Mouse (Mus musculus) embryonic facial prominence, embryonic 12.5 days (tissue): ENCODE measurements at regions not wholly inside any gene's neighbourhood (a gene's known extent, or its start where the extent isn't known, plus 50 kb on each side); places are given as distances from the start of the nearest gene placed in this dataset.
"Not testable (repeated sequence)": the region's sequence is repeated elsewhere in the genome, so short reads cannot be mapped to it uniquely, and the experiment has no call there.

Experiments used
- ATAC-seq: fragments of 200-750 bp; cut with Nextera tagmentation; 2 replicates; pipeline ENCODE4 v1.8.0; 2017; ENCODE audit not compliant: insufficient number of reproducible peaks, insufficient read depth, low FRiP score, low TSS enrichment
- H3K27ac ChIP-seq: fragments of 300-500 bp; sonication (generic); 2 replicates; pipeline ENCODE4 v1.5.1; 2016; ENCODE audit warnings: mild to moderate bottlenecking
- H3K27me3 ChIP-seq: fragments of 300-500 bp; sonication (generic); 2 replicates; pipeline ENCODE4 v1.6.1; 2016; ENCODE audit warnings: mild to moderate bottlenecking, moderate library complexity
- H3K36me3 ChIP-seq: fragments of 300-500 bp; sonication (generic); 2 replicates; pipeline ENCODE4 v1.6.1; 2016; ENCODE audit warnings: mild to moderate bottlenecking
- H3K4me1 ChIP-seq: fragments of 300-500 bp; sonication (generic); 2 replicates; pipeline ENCODE4 v1.6.1; 2016
- H3K4me2 ChIP-seq: fragments of 300-500 bp; sonication (generic); replicated peaks from 2 replicates; pipeline ENCODE4 v1.6.1; 2016; ENCODE audit warnings: mild to moderate bottlenecking, moderate library complexity
- H3K4me3 ChIP-seq: fragments of 300-500 bp; sonication (generic); 2 replicates; pipeline ENCODE4 v1.5.1; 2016; ENCODE audit warnings: mild to moderate bottlenecking
- H3K9ac ChIP-seq: fragments of 300-500 bp; sonication (generic); 2 replicates; pipeline ENCODE4 v1.6.1; 2016; ENCODE audit warnings: mild to moderate bottlenecking, moderate library complexity
- H3K9me3 ChIP-seq: fragments of 300-500 bp; sonication (generic); 2 replicates; pipeline ENCODE4 v1.6.1; 2016; ENCODE audit warnings: mild to moderate bottlenecking, moderate library complexity
- WGBS: fragments of 180-500 bp; shearing (Covaris S2); methylation state at CpG from one replicate; pipeline ENCODE4 v1.1.7; 2016; 5-methylcytosine and 5-hydroxymethylcytosine counted together

DNA sequence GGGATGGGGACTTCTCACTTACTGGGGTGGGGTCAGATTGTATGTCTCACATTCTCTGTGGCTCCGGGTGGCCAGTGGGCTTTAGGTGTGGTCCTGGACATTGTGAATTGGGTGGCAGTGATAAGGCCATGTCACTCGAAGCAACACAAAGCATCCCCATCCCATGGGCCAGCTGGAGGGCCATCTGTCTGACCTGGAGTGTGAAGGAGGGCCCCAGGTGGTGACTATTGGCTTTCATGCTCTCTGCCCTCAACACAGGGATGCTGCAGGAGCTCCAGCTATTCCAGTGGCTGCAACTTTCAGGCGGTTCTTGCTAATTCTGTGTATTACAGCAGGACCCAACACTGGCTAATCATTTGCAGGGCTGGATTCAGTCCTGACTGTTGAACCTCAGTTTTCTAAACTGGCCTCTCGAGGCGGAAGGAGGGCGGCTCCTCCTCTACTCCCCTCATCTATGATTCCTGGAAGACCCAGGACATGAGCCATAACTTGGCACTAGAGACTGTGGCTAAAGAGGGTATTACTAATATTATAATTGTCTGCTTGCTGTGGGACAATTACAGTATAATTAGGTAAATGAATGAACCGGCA, 64.1 kb downstream of the 9530068E07Rik start:
- no peak overlapping the region for H3K9ac ChIP-seq
- no peaks in the 10 kb centered on the region for H3K36me3 ChIP-seq
- no peaks in the 10 kb centered on the region for H3K27me3 ChIP-seq
- no peak overlapping the region for H3K4me3 ChIP-seq
- H3K4me2 ChIP-seq: no peak overlapping the region
- ATAC-seq: no peak
- H3K27ac ChIP-seq: no peak overlapping the region
- H3K9me3 ChIP-seq: no peaks in the 10 kb centered on the region
- H3K4me1 ChIP-seq: no peaks in the 10 kb centered on the region
- WGBS: 69% methylated on average over 7 of the region's 7 CpGs

DNA sequence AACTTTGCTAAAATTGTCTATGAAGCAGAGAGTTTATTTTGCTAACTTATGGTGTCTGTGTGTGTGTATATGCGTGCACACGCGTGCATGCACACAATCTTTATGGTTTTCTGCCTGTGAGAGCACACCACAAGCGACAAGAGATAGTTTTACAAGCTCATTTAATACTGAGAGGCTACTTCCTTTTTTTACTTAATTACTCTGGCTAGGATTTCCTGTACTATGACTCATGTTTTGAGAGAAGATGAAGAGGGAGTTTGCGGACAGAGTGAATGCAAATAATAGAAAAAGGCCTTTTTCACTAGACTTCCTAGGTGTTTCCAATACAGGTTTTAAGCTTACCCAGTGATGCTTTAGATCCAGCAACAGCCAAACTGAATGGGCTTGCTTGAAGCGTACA, 74.9 kb downstream of the 9530068E07Rik start:
- not testable (repeated sequence) for H3K4me3 ChIP-seq, H3K4me2 ChIP-seq, ATAC-seq, H3K27me3 ChIP-seq, H3K9me3 ChIP-seq, H3K27ac ChIP-seq, H3K4me1 ChIP-seq, H3K36me3 ChIP-seq, H3K9ac ChIP-seq
- 85% methylated on average over 6 of the region's 6 CpGs for WGBS

DNA sequence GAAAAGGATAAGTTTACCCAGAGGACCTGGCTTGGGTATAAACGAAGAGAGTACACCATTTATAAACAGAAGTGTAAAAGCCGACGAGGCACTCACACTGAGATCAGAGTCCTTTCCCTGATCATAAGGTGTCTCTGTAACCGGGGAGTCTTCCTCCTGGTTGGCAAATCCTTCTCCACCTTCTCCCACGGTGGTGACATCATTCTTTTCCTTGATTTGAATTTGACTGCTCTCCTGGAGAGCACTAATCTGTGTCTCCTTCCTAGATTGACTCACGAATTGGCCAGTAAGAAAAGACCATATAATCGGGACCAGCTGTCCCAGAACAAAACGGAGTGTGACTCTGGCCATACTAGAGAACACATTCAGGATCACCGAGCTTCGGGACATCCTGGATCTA, 83.9 kb downstream of the 9530068E07Rik start:
- ATAC-seq, H3K27me3 ChIP-seq, H3K36me3 ChIP-seq, H3K9me3 ChIP-seq, H3K4me3 ChIP-seq, H3K27ac ChIP-seq, H3K9ac ChIP-seq, H3K4me1 ChIP-seq, H3K4me2 ChIP-seq: not testable (repeated sequence)
- WGBS: 55% methylated on average over 10 of the region's 10 CpGs

DNA sequence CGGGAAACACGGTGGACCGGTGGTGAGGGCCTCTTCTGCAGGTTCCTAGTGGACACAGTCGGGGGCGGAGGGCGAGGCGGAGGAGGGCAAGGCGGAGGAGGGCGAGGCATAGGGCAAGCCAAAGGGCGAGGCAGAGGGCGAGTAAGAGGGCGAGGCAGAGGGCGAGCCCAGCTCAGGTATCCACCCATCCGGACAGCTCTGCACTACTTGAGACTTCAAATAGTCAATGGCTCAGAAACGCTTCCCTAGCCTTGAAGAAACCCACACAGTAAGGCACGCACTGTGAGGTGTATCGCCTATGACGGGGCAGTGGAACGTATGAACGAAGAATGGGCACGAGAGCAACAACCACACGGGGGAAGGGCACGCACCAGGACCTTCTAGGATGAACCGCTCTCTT, 84.5 kb downstream of the 9530068E07Rik start:
- not testable (repeated sequence) for ATAC-seq, H3K36me3 ChIP-seq
- WGBS: 93% methylated on average over 24 of the region's 24 CpGs

DNA sequence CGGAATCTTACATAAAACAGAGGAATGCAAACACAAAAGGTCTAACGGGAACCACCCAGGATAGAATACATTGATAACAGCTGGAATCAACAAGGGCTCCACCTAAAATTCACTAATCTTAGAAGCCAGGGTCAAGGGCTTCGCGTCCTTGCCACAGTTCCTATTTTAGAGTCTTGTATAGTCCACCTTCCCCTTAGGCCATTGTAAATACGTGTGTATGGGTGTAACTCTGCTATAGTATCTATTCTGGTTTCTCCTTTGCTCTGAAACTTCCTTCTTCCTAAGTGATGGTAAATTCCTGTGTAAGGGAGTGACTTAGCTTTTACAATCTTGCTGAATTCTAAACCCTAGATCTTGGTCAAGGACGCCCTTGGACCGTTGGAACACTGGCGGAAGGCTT, 87.3 kb downstream of the 9530068E07Rik start:
- H3K9me3 ChIP-seq, H3K36me3 ChIP-seq, H3K9ac ChIP-seq, H3K4me3 ChIP-seq, H3K27me3 ChIP-seq, H3K27ac ChIP-seq, H3K4me1 ChIP-seq, H3K4me2 ChIP-seq, ATAC-seq: not testable (repeated sequence)
- WGBS: 92% methylated on average over 6 of the region's 8 CpGs

More for the DNA sequence above, 84.5 kb downstream of the 9530068E07Rik start:
- not testable (repeated sequence) for H3K9ac ChIP-seq, H3K27me3 ChIP-seq, H3K9me3 ChIP-seq, H3K4me2 ChIP-seq, H3K4me1 ChIP-seq, H3K4me3 ChIP-seq, H3K27ac ChIP-seq

DNA sequence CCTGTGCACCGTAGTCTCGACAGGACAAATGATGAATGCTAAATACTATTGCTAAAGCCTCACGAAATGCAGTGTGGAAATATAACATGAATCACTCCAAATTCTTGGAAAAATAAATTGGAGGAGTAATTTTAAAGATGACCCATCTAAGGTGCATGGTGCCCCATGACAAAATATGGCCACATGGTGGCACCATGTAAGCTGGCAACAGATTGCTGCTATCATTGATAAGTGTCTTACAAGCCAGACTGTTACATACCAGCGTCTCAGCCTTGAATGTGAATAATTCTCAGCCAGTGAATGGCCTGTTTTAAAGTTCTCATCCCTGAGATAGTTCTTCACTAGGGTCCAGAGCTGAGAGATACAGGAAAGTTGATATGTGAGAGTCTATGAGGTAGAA, 92.3 kb downstream of the 9530068E07Rik start:
- H3K9ac ChIP-seq, H3K4me2 ChIP-seq, H3K9me3 ChIP-seq, H3K4me3 ChIP-seq, H3K4me1 ChIP-seq, ATAC-seq, H3K27ac ChIP-seq, H3K27me3 ChIP-seq, H3K36me3 ChIP-seq: not testable (repeated sequence)
- WGBS: 71% methylated on average over 4 of the region's 4 CpGs

DNA sequence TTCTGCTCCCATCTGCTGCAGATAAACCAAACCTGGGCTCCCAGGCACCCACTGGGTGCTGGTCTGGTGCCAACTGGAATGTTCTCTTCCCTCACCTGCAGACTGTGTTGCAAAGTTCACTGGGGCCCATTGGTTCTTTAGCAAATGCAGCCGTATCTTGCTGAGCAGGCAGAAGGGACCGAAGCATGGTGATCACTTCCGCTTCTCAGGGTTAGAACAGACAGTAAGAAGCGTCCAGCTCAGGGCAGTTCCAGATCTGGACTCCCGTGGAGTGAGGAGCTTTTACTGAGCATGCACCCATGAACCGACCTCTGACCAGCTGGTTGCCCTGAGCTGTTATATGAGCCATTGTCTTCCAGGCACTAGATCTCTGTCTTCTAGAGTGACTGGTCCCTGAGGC, 97.1 kb downstream of the 9530068E07Rik start:
- no peak for ATAC-seq
- Histone ChIP-seq H3K4me3 (no peak overlapping the region), H3K27ac (no peak overlapping the region), H3K4me1 (no peaks in the 10 kb centered on the region), H3K9me3 (no peaks in the 10 kb centered on the region), H3K9ac (no peak overlapping the region), H3K4me2 (no peak overlapping the region), H3K27me3 (no peaks in the 10 kb centered on the region), H3K36me3 (no peaks in the 10 kb centered on the region)
- 76% methylated on average over 6 of the region's 6 CpGs for WGBS

DNA sequence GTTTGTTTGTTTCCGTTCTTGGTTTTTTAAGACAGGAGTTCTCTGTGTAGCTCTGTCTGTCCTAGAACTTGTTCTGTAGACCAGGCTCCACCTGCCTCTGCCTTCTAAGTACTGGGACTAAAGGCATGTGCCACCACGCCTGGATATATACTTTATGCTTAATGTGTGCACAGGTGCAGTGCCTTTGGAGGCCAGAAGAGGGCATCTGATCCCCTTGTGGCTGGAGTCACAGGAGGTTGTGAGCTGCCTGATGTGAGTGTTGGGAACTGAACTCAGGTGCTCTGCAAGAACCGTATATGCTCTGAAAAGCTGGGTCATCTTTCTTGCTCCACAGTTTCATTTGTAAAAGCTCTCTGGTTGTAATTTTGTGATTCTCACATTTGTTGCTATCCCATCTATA, 100.7 kb downstream of the 9530068E07Rik start:
- Histone ChIP-seq H3K4me3 (no peak overlapping the region), H3K36me3 (no peaks in the 10 kb centered on the region), H3K27ac (no peak overlapping the region), H3K9me3 (no peaks in the 10 kb centered on the region), H3K4me1 (no peaks in the 10 kb centered on the region), H3K27me3 (no peaks in the 10 kb centered on the region), H3K4me2 (no peak overlapping the region), H3K9ac (no peak overlapping the region)
- no peak for ATAC-seq
- WGBS: 92% methylated on average over 3 of the region's 3 CpGs

DNA sequence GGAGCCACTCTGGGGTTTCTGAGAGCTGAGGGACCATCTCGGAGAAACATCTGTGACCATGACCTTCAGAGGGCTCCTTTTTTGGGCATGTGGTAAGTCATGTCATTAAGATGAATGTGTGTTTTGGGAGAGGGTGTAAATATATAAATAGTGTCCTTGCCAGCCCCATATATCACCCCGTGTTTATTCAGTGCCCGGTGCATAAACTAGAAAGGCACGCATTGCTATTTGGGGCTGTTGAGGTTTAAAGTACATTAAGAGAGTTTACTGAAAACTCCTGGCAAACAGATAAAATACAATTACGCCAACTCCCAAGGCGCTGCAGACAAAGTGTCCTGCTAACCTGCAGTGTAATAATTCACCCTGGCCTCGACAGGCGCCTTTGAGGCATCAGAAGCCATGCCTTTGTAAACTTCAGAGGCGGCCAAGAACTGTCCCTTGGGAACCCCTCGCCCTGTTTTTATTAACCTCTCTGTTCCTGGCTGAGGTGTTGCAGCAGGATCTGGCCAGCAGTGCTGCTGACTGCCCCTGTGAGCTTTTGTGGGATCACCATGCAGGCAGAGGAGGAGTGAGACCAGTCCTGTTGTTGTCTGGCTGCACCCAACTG, 106.6 kb downstream of the 9530068E07Rik start:
- Histone ChIP-seq H3K27me3 (no peaks in the 10 kb centered on the region), H3K9ac (no peak overlapping the region), H3K36me3 (no peaks in the 10 kb centered on the region), H3K9me3 (no peaks in the 10 kb centered on the region), H3K4me2 (no peak overlapping the region), H3K4me3 (no peak overlapping the region), H3K4me1 (no peaks in the 10 kb centered on the region), H3K27ac (no peak overlapping the region)
- ATAC-seq: no peak
- WGBS: 61% methylated on average over 10 of the region's 10 CpGs

DNA sequence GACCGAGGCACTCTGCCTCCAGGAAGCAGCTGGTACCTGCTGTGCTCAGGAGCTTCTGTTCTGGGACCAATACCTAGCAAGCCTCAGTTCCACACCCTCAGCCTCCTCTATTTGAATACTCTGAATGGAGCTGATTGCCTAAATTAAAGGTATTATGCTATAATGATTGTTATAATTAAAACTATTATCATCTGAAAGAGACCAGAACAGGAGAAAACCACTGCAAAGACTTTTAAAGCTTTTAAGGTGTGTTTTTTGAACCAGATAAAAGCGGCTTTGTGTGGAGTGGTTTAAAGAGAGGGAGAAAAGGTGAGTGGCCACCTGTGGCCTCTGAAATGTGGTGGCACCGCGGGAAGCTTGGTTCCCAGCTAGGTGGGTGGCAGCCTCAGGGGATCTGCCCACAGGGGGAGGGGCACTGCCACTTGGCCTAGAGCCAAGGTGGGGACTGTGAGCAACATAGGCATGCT, 115.6 kb downstream of the 9530068E07Rik start:
- H3K9ac ChIP-seq: no peak overlapping the region
- H3K9me3 ChIP-seq: no peaks in the 10 kb centered on the region
- H3K4me3 ChIP-seq: no peak overlapping the region
- no peaks in the 10 kb centered on the region for H3K36me3 ChIP-seq
- no peak overlapping the region for H3K27ac ChIP-seq
- ATAC-seq: no peak
- 0 out of 2 replicates have a peak, but pooled peaks cover 3% of the 10 kb centered on the region for H3K4me1 ChIP-seq
- no peaks in the 10 kb centered on the region for H3K27me3 ChIP-seq
- 43% methylated on average over 4 of the region's 4 CpGs for WGBS
- H3K4me2 ChIP-seq: no peak overlapping the region

DNA sequence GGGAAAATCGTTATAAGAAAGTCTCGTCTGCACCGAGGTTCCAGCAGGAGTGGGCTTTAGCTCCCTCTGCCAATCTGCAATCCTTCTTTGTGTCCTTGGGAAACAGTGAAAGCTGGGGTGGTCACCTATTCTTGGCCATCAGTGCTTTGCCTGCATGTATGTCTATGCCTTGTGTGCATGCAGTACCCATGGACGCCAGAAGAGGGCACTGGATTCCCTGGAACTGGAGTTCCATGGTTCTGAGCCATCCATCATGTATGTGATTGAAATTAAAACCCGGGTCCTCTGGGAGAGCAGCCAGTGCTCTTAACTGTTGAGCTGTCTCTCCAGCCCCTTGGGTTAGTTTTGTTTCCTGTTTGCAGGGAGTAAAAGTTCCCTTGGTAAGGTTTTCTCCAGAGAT, 121.1 kb downstream of the 9530068E07Rik start:
- no peak overlapping the region for H3K4me3 ChIP-seq
- ATAC-seq: no peak
- H3K9ac ChIP-seq: no peak overlapping the region
- H3K4me1 ChIP-seq: no peaks in the 10 kb centered on the region
- H3K27me3 ChIP-seq: no peaks in the 10 kb centered on the region
- no peaks in the 10 kb centered on the region for H3K36me3 ChIP-seq
- H3K4me2 ChIP-seq: no peak overlapping the region
- no peak overlapping the region for H3K27ac ChIP-seq
- H3K9me3 ChIP-seq: no peaks in the 10 kb centered on the region
- WGBS: 73% methylated on average over 5 of the region's 5 CpGs

DNA sequence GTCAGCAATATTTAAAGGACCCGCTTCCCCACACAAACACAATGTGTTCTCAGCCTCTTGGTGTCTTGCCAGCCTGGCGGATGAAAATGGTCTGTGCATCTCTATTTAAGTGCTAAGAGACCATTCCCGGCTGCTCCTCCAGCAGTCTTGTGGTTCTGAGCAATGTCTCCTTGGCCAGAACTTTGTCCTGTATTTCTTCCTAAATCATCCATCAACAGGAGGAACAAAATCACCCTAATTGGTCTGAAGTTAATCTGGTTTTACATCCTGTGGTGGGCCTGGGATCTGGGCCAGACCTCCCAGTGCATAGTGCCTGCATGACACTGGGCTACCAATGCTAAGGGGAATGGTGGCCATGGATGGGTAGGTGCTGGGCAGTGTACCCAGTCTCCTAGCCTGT, 123.6 kb downstream of the 9530068E07Rik start:
- Histone ChIP-seq H3K4me1 (no peaks in the 10 kb centered on the region), H3K27ac (no peak overlapping the region), H3K36me3 (no peaks in the 10 kb centered on the region), H3K4me3 (no peak overlapping the region), H3K9me3 (no peaks in the 10 kb centered on the region), H3K4me2 (no peak overlapping the region), H3K9ac (no peak overlapping the region), H3K27me3 (no peaks in the 10 kb centered on the region)
- ATAC-seq: no peak
- 81% methylated on average over 3 of the region's 3 CpGs for WGBS
